Mouse (Mus musculus) 3134 (cell line): ENCODE measurements at regions not wholly inside any gene's neighbourhood (a gene's known extent, or its start where the extent isn't known, plus 50 kb on each side); places are given as distances from the start of the nearest gene placed in this dataset.

Experiments
- DNase-seq: peaks from one replicate; pipeline ENCODE4 v3.0.0-alpha.2; 2011; ENCODE audit warnings: low spot score; ENCODE audit not compliant: insufficient read length; ENCODE audit errors: extremely low read depth

- no peak for DNase-seq
Measured at GRCm38 (mm10) chr7:74693049-74693448, 138.5 kb upstream of the Slco3a1 start.

GRCm38 (mm10) chr7:74690706-74691105 lies 136.1 kb upstream of the Slco3a1 start:
- no peak for DNase-seq

- no peak for DNase-seq
Measured at GRCm38 (mm10) chr7:74688116-74688702, 133.6 kb upstream of the Slco3a1 start.

GRCm38 (mm10) chr7:74687303-74688115 lies 132.9 kb upstream of the Slco3a1 start:
- no peak for DNase-seq

GRCm38 (mm10) chr7:74683979-74684378 lies 129.4 kb upstream of the Slco3a1 start:
- no peak for DNase-seq

- DNase-seq, result no peak
Measured at GRCm38 (mm10) chr7:74673626-74674295, 119.2 kb upstream of the Slco3a1 start.

GRCm38 (mm10) chr7:74669110-74669509 lies 114.5 kb upstream of the Slco3a1 start:
- no peak for DNase-seq

GRCm38 (mm10) chr7:74667106-74667505 lies 112.5 kb upstream of the Slco3a1 start:
- DNase-seq, result no peak

GRCm38 (mm10) chr7:74663820-74664219 lies 109.2 kb upstream of the Slco3a1 start:
- no peak for DNase-seq

- DNase-seq, result peak; percentile 52
Measured at GRCm38 (mm10) chr7:74647310-74647709, 92.7 kb upstream of the Slco3a1 start.

- DNase-seq, result no peak
Measured at GRCm38 (mm10) chr7:74640171-74640570, 85.6 kb upstream of the Slco3a1 start.

- no peak for DNase-seq
Measured at GRCm38 (mm10) chr7:74632217-74632616, 77.6 kb upstream of the Slco3a1 start.

GRCm38 (mm10) chr7:74628799-74629468 lies 74.4 kb upstream of the Slco3a1 start:
- no peak for DNase-seq
